Mouse (Mus musculus) cerebellum, adult (tissue): ENCODE measurements at regions not wholly inside any gene's neighbourhood (a gene's known extent, or its start where the extent isn't known, plus 50 kb on each side); places are given as distances from the start of the nearest gene placed in this dataset.

Source experiments
- ATAC-seq: cut with Nextera tagmentation; 2 replicates; pipeline ENCODE4 v1.9.2; 2017; ENCODE audit warnings: mild to moderate bottlenecking, moderate library complexity, mixed read lengths; ENCODE audit not compliant: insufficient number of reproducible peaks, low FRiP score, low TSS enrichment

DNA sequence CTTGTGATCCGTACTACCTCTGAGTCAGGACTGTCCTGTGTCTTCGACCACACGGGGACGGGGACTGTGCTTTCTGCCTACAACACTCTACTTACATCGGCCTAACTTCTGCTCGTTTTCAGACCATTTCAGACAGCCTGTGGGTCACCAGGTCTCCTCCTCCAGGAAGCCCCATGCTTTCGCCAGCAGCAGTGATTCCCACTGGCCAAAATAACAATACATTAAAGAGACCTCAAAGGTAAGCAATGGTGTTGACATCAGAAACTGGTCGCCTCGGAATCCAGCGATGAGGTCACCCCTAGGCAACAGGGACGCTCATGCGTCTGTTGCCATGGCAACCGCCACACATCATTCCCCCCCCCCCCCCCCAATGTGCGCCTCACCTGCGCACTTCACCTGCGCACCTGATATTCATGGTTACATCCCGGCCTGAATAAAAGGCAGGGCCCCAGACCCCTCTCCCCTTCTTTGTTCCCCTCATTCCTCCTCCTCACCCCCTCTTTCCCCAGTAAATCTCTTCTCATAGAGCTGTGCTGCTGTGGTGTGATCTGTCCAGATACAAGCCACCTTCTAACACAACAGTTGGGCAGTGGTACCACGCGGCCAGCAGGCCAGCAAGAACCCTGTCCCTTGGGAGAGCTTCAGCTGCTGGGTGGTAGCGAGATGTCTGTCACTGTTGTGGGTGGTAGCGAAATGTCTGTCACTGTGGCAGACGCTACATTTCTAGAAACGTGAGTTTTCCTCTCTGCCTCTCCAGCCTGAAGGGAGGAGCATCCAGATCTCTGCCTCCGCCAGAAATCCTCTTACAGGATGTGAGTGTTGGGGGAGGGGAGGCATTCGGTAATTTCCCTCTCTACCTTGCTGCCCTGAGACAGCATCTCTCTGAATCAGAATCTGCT lies 145.0 kb downstream of the Setd4 start:
- ATAC-seq, result no peak

DNA sequence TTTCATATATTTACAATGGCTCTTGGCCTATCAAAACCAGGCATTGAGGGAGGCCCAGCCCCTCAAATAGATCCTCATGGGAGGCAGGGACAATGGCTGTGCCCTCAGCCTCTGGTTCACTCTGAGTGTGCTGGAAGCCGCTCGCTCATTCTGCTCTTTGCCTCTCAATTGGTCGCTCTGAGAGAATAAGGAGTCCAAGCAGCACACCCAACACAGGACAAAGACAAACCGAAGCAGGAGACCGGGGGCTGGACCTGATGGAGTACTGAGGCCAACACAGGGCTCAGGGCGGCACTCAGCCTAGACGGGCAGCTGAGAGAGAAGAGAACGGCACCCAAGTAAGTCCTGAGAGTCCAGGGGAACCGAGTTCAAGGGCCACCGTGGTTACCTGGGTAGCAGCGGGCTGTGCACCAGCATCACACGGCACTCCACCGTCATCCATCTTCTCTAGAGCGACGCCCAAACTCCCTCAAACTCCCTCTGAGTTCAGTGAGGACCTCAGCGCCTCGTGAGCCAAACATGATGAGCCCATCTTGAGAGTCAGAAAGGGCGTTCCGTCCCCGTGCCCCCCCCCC lies 145.8 kb downstream of the Setd4 start:
- no peak for ATAC-seq

DNA sequence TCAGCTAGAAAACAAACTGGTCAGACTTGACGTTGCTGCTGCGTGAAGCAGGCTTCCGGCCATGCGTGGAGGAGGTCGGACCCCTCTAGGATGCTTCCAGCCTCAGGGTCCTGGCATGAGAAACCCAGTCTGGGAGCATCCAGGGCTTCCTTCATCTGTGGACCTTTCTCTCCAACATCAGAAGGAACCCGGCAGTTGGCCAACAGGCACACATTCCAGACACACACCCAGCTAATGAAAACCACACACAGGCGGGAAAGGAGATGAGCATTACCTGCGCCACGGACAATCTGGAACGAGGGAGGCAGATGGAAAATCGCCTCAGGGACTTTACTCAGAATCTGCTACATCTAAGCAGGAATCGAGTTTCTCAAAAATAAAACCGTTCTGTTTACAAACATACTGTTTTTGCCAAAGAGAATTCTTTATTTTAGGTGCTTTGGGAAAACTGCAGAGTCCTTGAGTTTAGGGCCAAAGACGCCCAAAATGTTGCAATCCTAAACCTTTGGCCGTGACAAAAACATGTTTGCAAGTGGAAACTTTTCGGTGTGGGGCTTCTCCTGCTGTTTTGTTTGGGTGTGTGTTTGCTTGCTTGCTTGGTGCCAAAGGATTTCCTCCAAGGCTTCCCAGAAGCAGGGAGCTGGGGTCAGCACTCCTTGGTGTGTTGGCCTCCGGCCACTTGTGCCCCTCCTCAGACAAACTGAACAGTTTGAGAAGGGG lies 147.0 kb downstream of the Setd4 start:
- no peak for ATAC-seq

GRCm38 (mm10) chr16:93454080-93454997 lies 149.5 kb downstream of the Setd4 start:
- no peak for ATAC-seq

DNA sequence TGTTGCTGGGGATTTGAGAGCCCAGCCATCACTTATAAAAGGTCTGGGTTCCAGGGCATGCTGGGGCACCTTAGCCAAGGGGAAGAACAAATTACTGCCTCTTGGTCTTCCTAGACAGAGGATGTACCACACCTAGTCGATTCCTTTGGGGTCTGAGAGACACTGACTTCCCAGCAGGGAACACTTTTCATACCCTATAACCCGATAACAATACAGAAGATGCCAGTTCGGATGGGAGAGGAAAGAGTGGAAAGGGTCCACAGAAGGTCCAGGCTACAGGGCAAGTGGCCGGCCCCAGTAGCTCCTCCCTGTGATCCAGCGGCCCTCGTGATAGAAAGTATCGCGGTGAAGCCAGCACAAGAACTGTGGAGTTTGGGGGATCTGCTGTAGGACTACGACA lies 150.8 kb downstream of the Setd4 start:
- ATAC-seq, result no peak

GRCm38 (mm10) chr16:93450896-93451295 lies 153.0 kb downstream of the Setd4 start:
- no peak for ATAC-seq

GRCm38 (mm10) chr16:93449925-93450324 lies 153.9 kb downstream of the Setd4 start:
- ATAC-seq, result no peak

DNA sequence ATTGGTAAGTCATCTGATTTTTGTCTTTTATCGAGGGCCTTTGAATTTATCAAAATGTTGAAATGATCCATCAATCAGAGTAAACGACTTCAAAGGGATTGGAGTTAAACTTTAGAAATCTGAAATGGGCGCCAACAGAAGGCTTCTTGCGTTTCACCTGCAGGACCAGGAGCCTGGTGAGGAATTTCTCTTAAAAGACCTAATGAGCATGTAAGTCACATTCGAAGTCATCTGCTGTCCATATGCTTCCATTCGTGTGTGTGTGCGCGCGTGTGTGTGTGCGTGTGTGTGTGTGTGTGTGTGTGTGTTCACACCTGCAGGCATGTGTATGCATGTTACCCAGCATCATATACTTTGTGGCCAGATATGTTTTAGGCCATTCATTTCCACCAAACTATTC lies 155.7 kb downstream of the Setd4 start:
- no peak for ATAC-seq

DNA sequence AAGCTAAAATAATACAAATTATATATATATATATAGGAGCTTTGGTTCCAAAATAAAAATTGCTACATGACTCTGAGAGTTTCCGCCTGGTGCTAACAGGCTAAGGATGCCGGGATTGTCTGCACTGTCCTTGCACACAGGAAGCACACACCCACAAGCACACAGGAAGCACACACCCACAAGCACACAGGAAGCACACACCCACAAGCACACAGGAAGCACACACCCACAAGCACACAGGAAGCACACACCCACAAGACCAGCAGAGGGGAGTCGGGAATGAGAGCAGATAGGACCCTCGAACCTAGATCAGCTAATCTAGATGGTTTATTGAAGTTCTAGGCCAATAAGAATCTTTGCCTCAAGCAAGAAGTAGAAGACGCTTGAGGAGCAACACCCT lies 156.9 kb downstream of the Setd4 start:
- no peak for ATAC-seq

DNA sequence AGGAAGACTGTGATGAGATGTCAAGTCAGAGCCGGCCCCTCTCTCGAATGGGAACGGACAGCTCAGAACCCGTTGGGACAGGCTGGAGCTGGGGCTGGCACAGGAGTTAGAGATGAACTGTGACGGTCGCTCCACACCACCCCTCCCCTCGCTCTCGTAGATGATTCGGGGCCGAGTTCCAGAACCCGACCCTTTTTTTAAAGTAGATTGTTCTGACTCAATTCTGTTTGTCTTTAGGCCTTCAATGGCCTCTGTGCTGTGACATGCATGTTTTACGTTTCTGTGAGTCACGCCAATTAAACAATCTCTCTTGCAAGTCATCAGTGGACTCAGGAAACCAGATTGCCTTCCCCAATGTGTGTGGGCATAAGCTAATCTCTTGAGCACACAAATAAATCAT lies 157.7 kb downstream of the Setd4 start:
- ATAC-seq, result no peak

DNA sequence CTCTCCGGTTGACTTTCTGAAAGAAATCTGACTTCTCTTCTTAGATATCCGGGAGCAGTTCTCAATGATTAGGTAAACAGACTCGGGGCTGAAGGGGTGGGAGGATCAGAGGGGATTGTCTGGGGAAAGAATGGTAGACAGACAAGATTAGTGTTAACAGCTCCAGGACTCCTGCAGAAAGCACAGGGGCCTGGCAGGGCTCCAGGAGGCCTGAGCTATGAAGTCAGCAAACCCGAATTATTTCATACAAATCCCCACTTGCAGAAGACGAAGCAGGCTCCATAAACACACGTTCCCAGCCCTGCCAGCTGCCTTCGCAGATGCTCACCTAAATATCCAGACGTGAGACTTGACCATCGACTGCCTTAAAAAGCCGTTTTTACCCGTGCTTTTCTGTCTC lies 161.0 kb downstream of the Setd4 start:
- no peak for ATAC-seq

GRCm38 (mm10) chr16:93437608-93438425 lies 166.0 kb downstream of the Setd4 start:
- no peak for ATAC-seq

GRCm38 (mm10) chr16:93436732-93437131 lies 167.1 kb downstream of the Setd4 start:
- no peak for ATAC-seq

GRCm38 (mm10) chr16:93431316-93431715 lies 172.5 kb downstream of the Setd4 start:
- no peak for ATAC-seq

- ATAC-seq, result no peak
These were observed 174.5 kb downstream of the Setd4 start for GRCm38 (mm10) chr16:93429324-93429781.

DNA sequence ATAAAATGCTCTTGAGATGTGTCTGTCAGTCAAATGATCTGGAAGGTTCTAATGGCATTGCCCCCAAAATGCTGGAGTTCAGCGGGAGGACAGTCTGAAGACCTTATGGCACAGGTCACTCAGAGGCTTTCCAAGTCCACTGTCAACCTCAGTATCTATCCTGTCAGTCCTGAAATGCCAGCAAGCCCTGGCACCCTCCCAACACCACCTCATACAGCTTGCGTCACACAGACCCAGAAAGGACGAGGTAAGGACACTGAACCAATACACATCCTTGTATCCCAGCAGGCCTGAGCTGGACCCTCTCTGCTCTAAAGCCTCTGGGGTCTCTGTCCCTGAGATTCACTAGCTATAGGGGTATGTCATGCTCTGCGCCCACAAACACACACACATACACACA lies 176.6 kb downstream of the Setd4 start:
- ATAC-seq, result no peak

GRCm38 (mm10) chr16:93425731-93426130 lies 178.1 kb downstream of the Setd4 start:
- ATAC-seq, result no peak

DNA sequence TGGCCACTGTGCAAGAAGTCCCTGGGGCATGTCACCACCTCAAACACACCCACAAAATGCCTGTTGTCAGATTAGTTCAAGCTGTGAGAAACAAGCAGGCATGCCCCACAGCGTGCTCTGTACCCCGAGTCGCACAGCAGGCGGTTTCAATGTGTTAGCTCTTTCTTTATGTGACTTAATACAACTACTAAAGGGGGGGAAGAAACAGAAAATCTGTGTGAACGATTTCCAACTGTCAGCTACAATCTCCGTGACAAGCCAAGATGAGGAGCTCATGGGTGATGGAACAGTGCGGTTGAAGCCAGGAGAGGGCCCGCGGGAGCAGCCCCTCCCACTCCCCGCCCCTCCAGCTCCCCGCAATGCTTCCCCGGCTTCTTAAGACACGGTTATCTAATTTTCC lies 180.7 kb downstream of the Setd4 start:
- ATAC-seq, result no peak

DNA sequence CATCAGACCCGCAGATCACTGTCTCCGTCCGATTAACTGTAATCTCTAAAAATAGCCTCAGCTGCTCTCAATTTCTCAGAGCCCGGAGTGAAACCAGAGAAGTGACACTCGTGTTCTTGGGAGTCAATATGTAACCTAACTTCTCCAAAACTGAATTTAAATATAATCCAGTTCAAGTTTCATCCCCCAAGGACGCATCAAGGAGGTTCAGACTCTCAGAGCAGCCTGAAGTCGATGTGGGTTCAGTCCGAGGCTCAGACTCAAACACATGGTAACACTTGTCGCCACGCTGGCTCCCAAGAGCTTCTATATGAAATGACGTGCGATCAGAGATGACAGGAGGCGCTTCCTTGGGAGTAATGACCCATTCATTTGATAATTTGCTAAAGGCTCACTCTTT lies 181.6 kb downstream of the Setd4 start:
- ATAC-seq, result no peak
